Mouse (Mus musculus) hindbrain, embryonic 10.5 days (tissue): ENCODE results near the gene Fndc3a. TPM values are rescaled to one million over a fixed set of nuclear protein-coding genes. Genes with fewer than 3 reads are reported as not detected.

ENCODE experiments used
- DNase-seq: peaks from one replicate; pipeline ENCODE4 v3.0.0-alpha.2; 2017; ENCODE audit warnings: low spot score
- H3K27ac ChIP-seq: fragments of 300-500 bp; sonication (generic); 2 replicates; pipeline ENCODE4 v1.5.1; 2016; ENCODE audit warnings: mild to moderate bottlenecking, moderate library complexity
- H3K27me3 ChIP-seq: fragments of 300-500 bp; sonication (generic); 2 replicates; pipeline ENCODE4 v1.6.1; 2016; ENCODE audit warnings: mild to moderate bottlenecking; ENCODE audit not compliant: poor library complexity, insufficient read depth, severe bottlenecking
- H3K36me3 ChIP-seq: fragments of 300-500 bp; sonication (generic); 2 replicates; pipeline ENCODE4 v1.6.1; 2016; ENCODE audit warnings: mild to moderate bottlenecking, moderate library complexity
- H3K4me1 ChIP-seq: fragments of 300-500 bp; sonication (generic); replicated peaks from 2 replicates; pipeline ENCODE4 v1.6.1; 2016; ENCODE audit warnings: mild to moderate bottlenecking
- H3K4me3 ChIP-seq: fragments of 300-500 bp; sonication (generic); 2 replicates; pipeline ENCODE4 v1.5.1; 2016; ENCODE audit warnings: mild to moderate bottlenecking, moderate library complexity
- H3K9me3 ChIP-seq: fragments of 300-500 bp; sonication (generic); 2 replicates; pipeline ENCODE4 v1.6.1; 2016; ENCODE audit warnings: mild to moderate bottlenecking, moderate library complexity
- WGBS: fragments of 180-500 bp; shearing (Covaris S2); methylation state at CpG from one replicate; pipeline ENCODE4 v1.1.7; 2016; 5-methylcytosine and 5-hydroxymethylcytosine counted together
- polyA plus RNA-seq: library from polyadenylated mRNA; unstranded; fragments of >200 nt; fragmentation: Nextera tagmentation; extraction: Ambion mirVana; gene quantifications from 2 replicates; pipeline ENCODE4 v1.2.1, GENCODE M21; 2016

Gene Fndc3a
- polyA plus RNA-seq, 1 experiment from 2014 or later: 38.7 TPM

DNA sequence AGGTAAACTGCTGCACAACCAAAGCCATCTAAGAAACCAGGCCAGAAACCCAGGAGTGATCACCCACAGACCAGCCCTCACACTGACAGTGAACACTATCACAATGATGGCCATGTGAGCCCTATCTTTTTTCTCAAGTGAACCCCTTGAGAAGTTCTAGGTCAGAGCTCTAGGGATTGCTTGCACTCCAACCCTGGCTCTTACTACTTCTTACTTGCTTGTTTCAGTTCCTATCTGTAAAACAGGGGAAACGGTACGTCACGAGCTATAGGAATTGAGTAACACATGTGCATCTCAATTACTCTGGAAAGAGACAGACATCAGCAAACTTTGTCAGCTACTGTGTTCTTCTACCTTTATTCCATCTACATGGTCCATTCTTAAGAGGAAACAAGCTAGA lies 128.8 kb downstream of the Fndc3a start:
- 0 out of 2 replicates have a peak, but pooled peaks cover 3% of the 10 kb centered on the region for H3K4me1 ChIP-seq
- no peaks in the 10 kb centered on the region for H3K9me3 ChIP-seq
- H3K4me3 ChIP-seq: no peak overlapping the region
- 91% methylated on average over 3 of the region's 3 CpGs for WGBS
- DNase-seq: no peak
- no peak overlapping the region for H3K27ac ChIP-seq
- no peaks in the 10 kb centered on the region for H3K27me3 ChIP-seq
- peaks cover 56% of the 10 kb centered on the region for H3K36me3 ChIP-seq

DNA sequence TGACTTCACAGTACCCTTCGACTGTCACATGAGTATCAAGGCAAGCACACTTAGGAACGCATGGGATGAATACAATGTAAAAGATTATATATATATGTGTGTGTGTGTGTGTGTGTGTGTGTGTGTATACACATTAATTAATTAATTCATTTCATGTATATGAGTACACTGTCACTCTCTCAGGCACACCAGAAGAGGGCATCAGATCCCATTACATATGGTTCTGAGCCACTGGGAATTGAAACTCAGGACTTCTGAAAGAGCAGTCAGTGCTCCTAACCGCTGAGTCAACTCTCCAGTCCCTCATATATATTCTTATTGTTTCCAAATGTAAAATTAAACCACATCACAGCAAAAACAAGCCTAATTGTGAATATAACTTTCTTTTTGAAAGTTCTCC lies 133.5 kb downstream of the Fndc3a start:
- no peak for DNase-seq
- WGBS: 88% methylated on average over 3 of the region's 3 CpGs
- H3K9me3 ChIP-seq: no peaks in the 10 kb centered on the region
- no peaks in the 10 kb centered on the region for H3K4me1 ChIP-seq
- no peaks in the 10 kb centered on the region for H3K27me3 ChIP-seq
- peaks cover 86% of the 10 kb centered on the region for H3K36me3 ChIP-seq
- H3K4me3 ChIP-seq: no peak overlapping the region
- no peak overlapping the region for H3K27ac ChIP-seq

DNA sequence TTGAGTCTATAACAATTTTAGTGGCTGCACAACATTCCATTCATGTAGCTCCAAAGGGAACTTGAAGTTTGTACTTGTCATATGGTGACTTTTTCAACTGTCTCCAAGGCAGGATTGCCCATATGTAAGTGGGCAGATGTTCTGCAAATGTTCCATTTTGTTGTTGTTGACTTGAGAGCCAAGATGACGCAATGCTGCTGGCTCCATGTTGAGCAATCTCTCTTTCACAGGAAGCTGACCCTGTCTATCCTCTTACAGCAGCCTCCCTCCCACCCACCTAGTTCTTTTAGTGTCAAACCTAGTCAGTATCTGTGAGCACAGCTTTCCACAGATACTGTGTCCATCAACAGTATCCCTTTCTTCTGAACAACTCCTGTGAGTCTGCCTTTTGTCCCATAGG lies 145.9 kb downstream of the Fndc3a start:
- H3K4me1 ChIP-seq: no peaks in the 10 kb centered on the region
- H3K36me3 ChIP-seq: peaks cover 75% of the 10 kb centered on the region
- H3K27ac ChIP-seq: no peak overlapping the region
- DNase-seq: no peak
- no peak overlapping the region for H3K4me3 ChIP-seq
- 98% methylated on average over 1 of the region's 1 CpGs for WGBS
- no peaks in the 10 kb centered on the region for H3K9me3 ChIP-seq
- H3K27me3 ChIP-seq: no peaks in the 10 kb centered on the region

DNA sequence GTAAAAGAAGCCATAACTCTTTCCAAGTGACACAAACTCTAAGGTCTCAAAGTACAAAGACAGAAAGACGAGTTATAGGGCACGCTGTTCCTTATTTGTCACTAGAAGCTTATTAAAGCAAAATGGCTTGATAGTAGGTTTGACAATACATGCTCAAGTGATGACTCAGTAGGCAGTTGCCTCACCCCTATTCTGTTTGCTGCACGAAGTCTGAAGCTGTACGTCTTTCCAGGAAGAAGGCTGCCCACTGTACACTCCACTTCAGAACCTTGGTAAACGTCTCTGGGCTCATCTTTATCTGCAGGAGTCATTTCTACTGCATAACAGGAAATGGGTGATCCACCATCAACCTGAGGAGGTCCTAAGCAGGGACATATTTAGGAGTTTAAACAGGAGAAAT lies 151.0 kb downstream of the Fndc3a start:
- no peaks in the 10 kb centered on the region for H3K27me3 ChIP-seq
- H3K36me3 ChIP-seq: peaks cover 76% of the 10 kb centered on the region
- no peak for DNase-seq
- H3K9me3 ChIP-seq: no peaks in the 10 kb centered on the region
- no peak overlapping the region for H3K4me3 ChIP-seq
- WGBS: 90% methylated on average over 5 of the region's 5 CpGs
- no peaks in the 10 kb centered on the region for H3K4me1 ChIP-seq
- no peak overlapping the region for H3K27ac ChIP-seq

DNA sequence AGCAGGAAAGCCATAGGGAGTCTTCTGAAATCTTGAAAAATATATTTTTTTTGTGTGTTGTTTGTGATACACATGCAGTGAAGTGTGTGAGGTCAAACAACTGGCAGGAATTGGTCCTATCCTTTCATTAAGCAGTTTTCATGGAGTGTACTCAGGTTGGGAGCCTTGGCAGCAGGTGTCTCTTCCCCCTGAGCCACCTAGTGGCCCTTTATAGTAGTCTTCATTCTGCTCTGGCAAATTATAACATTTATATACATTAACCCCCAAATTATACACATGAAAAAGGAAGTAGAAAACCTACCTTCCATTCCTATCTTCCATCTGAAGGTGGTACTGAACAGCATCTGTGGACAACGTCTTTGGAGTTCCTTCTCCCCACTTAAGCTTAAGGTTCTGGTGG lies 154.0 kb downstream of the Fndc3a start:
- Histone ChIP-seq H3K4me1 (no peaks in the 10 kb centered on the region), H3K36me3 (peaks cover 91% of the 10 kb centered on the region), H3K4me3 (no peak overlapping the region), H3K9me3 (no peaks in the 10 kb centered on the region), H3K27me3 (no peaks in the 10 kb centered on the region), H3K27ac (no peak overlapping the region)
- no peak for DNase-seq
- 87% methylated on average over 1 of the region's 1 CpGs for WGBS

DNA sequence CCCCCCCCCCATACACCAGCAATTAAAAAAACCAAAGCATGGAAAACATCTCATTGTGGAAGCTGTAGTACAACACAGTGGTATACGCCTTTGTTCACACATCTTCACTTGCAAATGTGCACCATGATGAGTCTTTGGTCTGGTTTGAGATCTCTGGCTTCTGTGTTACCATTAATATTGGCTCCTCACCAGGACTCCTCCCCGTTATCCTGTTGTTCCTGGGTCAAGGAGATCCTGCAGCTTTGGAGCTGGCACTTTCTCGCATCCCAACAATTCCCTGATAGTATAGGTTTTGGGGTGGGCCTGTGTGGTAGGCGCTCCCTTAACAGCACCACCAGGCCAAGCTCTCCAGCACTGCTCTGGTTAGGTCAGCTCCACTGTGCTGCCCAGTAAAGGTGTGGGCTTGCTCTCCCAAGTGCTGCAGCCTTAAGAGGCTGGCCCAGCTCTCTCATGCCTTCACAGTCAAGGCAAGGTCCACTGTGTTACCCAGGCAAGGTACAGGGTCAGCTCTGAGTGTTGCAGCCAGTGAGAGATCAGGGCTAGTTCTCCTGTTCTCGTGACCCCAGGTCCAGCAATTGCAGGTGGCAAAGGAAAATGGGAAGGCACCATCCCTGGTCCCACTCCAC lies 173.3 kb downstream of the Fndc3a start:
- Histone ChIP-seq H3K4me3 (no peak overlapping the region), H3K4me1 (peaks cover 12% of the 10 kb centered on the region), H3K27ac (no peak overlapping the region), H3K9me3 (no peaks in the 10 kb centered on the region), H3K36me3 (peaks cover 33% of the 10 kb centered on the region), H3K27me3 (peaks cover 18% of the 10 kb centered on the region)
- WGBS: 91% methylated on average over 5 of the region's 5 CpGs
- DNase-seq: no peak

DNA sequence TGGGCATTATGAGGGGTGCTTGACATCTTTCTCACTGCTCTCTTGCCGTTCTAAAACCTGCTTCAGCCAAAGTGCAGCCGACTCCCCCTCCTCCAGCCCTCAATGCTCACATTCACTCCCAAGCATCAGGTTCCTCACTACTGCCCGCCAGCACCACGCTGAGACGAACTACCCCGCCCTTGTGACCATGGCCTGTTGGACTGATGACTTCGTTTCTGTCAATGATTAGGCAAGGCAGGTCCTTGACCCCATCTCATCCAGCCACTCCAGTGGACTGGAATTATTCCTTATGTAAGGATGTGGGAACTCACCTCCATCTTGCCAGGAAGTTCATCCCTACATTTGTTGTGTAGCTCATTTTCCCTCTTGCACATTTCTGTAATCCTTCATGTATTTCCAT lies 175.9 kb downstream of the Fndc3a start:
- no peak overlapping the region for H3K4me3 ChIP-seq
- 82% methylated on average over 7 of the region's 7 CpGs for WGBS

DNA sequence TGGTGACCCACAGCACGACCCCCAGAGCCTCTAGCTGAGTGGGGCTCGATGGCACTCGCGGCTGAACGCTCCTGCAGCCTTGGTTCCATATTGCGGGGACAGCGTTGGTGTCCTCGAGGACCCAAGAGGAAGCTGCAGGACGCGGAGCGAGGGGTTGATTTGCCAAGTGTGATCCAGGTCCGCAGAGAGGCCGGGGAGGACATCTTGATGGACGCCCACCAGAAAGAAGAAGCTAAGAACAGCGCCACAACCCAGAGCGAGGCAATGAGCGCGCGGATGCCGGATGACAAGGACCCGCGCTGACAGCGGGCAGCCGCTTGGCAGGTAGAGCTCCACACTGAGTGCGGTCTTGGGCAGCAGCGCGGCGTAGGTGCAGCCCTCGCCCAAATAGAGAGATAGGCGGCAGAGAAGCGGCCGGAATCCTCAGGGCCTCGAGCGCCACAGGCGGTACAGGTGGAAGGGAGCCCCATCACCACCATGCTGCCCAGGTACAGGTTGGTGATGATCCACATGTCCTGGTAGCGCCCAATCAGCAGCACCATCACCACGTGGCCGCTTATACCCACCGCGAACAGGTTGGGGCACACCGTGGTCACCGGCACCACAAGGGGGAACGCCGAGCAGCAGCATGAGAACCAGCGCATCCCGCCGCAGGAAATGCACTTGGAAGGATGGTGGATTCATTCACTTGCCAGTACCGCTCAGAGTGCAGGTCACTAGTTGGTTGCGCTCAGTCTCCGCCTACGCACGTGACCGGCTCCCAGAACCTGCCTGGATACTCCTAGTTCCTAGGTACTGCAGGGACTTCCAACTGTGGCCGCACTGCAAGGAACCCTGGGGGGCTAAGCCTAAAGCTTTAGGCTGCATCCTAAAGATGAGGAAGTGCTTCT lies 177.5 kb downstream of the Fndc3a start:
- WGBS: 2% methylated on average over 54 of the region's 54 CpGs
- peaks cover 6% of the 10 kb centered on the region for H3K36me3 ChIP-seq
- H3K4me3 ChIP-seq: peak overlapping the region; percentile 60
- peaks cover 12% of the 10 kb centered on the region for H3K4me1 ChIP-seq
- H3K27me3 ChIP-seq: peaks cover 37% of the 10 kb centered on the region
- no peaks in the 10 kb centered on the region for H3K9me3 ChIP-seq
- DNase-seq: peak; percentile 45
- no peak overlapping the region; the same call in 1 of the 2 replicates for H3K27ac ChIP-seq

More for the DNA sequence above, 175.9 kb downstream of the Fndc3a start:
- Histone ChIP-seq H3K9me3 (no peaks in the 10 kb centered on the region), H3K36me3 (peaks cover 8% of the 10 kb centered on the region), H3K4me1 (peaks cover 12% of the 10 kb centered on the region), H3K27me3 (peaks cover 37% of the 10 kb centered on the region), H3K27ac (no peak overlapping the region)
- no peak for DNase-seq

DNA sequence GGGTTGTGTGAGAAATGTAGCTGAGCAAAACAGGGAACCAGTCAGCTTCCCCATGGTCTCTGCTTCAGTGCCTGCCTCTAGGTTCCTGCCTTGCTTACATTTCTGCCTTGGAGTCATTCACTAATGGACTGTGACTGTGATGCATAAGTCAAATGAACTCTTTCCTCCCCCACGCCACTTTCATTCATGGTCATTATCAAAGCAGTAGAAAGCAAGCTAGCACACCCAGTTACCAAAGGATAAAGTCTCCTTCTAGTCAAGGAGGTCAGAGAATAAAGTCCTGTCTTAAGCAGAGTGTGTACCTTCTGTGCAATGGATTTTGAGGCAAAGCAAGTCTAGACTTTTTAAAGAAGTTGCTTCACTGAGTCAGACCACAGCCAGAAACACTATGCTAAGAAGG lies 182.7 kb downstream of the Fndc3a start:
- Histone ChIP-seq H3K9me3 (no peaks in the 10 kb centered on the region), H3K4me3 (no peak overlapping the region), H3K27ac (no peak overlapping the region), H3K4me1 (peaks cover 5% of the 10 kb centered on the region), H3K36me3 (no peaks in the 10 kb centered on the region), H3K27me3 (peaks cover 25% of the 10 kb centered on the region)
- WGBS: 79% methylated on average over 1 of the region's 1 CpGs
- DNase-seq: no peak

DNA sequence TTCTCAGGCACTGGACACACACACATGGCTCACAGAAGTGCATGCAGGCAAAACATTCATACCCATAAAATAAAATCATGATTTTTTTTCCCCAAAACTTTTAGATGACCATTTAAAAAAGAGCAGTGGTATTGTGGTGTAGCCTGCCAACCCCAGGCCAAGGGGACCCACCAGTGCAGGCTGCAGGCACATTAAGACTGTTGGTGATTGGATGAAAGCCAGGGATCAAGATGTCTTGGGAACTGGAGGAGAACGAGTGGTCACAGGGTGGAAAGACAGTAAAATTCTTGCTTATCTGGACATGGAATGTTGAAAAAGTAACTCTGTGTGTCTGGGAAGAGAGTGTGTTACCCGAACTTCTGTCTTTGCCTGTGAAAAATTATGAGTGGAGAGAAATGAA lies 190.2 kb downstream of the Fndc3a start:
- Histone ChIP-seq H3K27ac (no peak overlapping the region), H3K9me3 (no peaks in the 10 kb centered on the region), H3K27me3 (no peaks in the 10 kb centered on the region), H3K4me3 (no peak overlapping the region), H3K4me1 (no peaks in the 10 kb centered on the region), H3K36me3 (no peaks in the 10 kb centered on the region)
- DNase-seq: no peak
- 73% methylated on average over 2 of the region's 2 CpGs for WGBS

DNA sequence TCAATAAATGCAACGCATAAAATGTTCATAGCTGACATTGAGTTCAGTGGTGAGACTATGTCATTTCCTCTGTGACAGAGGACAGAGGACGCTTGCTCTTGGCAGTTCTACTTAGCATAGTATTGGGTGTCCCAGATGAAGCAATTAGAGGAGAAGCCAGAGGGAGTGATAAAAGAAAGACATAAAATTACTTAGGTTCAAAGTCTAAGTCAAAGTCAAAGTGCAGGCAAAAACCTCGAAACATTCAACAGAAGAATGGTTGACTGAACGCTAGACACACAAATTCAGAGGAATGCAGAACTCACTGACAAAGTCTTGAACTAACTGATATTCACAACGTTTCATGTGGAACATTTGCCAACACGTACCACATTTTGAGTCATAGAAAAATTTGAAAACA lies 191.0 kb downstream of the Fndc3a start:
- no peak for DNase-seq
- no peaks in the 10 kb centered on the region for H3K27me3 ChIP-seq
- no peaks in the 10 kb centered on the region for H3K36me3 ChIP-seq
- no peak overlapping the region for H3K4me3 ChIP-seq
- no peaks in the 10 kb centered on the region for H3K4me1 ChIP-seq
- no peaks in the 10 kb centered on the region for H3K9me3 ChIP-seq
- 86% methylated on average over 6 of the region's 6 CpGs for WGBS
- H3K27ac ChIP-seq: no peak overlapping the region

DNA sequence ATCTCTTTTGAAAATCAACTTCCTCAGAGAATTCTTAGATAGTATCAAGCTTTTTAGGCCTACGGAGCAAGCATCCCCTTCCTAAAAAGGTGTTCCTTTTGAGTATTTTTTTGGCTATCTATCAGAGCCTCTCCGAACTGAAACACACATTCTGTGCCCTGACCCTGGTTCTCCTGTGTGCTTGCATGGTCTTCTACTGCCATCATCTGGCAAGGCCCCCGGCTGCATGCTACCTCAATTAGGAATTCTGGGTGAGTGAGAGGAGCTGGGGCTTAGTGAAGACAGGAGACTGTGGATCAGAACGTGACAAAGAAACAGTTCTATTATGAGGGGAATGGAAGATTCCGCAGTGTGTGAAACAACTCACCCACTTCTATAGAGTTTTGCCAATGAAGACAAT lies 193.4 kb downstream of the Fndc3a start:
- H3K9me3 ChIP-seq: no peaks in the 10 kb centered on the region
- peak; percentile 62 for DNase-seq
- H3K4me3 ChIP-seq: no peak overlapping the region
- H3K27me3 ChIP-seq: no peaks in the 10 kb centered on the region
- 29% methylated on average over 5 of the region's 5 CpGs for WGBS
- H3K27ac ChIP-seq: no peak overlapping the region
- no peaks in the 10 kb centered on the region for H3K36me3 ChIP-seq
- no peaks in the 10 kb centered on the region for H3K4me1 ChIP-seq

DNA sequence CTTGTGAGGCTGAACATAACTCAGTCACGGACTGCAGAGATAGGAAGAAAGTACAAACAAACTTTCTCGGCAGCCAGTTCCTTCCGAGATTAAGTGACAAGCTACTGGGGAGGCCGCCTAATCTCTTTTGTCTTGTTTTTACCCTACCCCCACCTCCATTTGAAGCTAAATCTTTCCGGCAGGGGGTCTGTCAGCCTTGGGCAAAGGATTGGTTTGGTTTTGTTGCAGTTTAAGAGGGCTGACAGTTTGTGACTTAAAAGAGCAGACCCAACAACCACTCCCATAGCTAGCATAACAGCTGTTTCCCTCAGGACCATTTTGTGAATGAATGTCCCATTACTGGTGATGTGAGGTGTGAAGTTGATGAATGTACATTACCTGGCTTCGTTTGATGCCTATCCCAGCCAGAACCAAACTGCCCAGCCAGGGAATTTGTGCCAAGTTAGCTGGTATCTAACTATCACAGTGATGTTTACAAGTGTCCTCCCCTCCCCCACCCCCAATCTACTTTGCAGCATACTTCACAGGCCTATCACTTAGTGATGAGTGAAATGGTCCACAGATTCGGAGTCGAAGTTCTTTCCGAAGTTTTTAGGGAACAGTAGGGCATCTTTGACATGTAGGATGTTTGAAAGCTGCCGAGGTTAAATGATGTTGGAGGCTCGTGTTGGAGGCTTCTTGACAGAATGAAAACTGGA lies 202.9 kb downstream of the Fndc3a start:
- 15% methylated on average over 11 of the region's 11 CpGs for WGBS
- no peaks in the 10 kb centered on the region for H3K36me3 ChIP-seq
- no peaks in the 10 kb centered on the region for H3K9me3 ChIP-seq
- peak overlapping the region; percentile 50 for H3K27ac ChIP-seq
- H3K27me3 ChIP-seq: no peaks in the 10 kb centered on the region
- no peak for DNase-seq
- H3K4me3 ChIP-seq: peak overlapping the region; percentile 49
- peaks cover 13% of the 10 kb centered on the region for H3K4me1 ChIP-seq
